Mouse (Mus musculus) thymus, postnatal 0 days (tissue): ENCODE data around the gene Cenpi. TPM values are rescaled to one million over a fixed set of nuclear protein-coding genes. Genes with fewer than 3 reads are reported as not detected.
"Not testable (repeated sequence)": the region's sequence is repeated elsewhere in the genome, so short reads cannot be mapped to it uniquely, and the experiment has no call there.

ENCODE experiments used
- DNase-seq: peaks from one replicate; pipeline ENCODE4 v3.0.0-alpha.2; 2015; ENCODE audit warnings: low spot score
- polyA plus RNA-seq: library from polyadenylated mRNA; unstranded; fragments of >200 nt; fragmentation: Nextera tagmentation; extraction: Ambion mirVana; gene quantifications from 2 replicates; pipeline ENCODE4 v1.2.1, GENCODE M21; 2015

The Cenpi gene
- 23.7 and 25.8 TPM in 2 replicates for polyA plus RNA-seq

GRCm38 (mm10) chrX:134307534-134308274 is at the start of gene Cenpi:
Cenpi (plus strand) TSS chrX:134308084.
- DNase-seq, result peak; percentile 91

DNA sequence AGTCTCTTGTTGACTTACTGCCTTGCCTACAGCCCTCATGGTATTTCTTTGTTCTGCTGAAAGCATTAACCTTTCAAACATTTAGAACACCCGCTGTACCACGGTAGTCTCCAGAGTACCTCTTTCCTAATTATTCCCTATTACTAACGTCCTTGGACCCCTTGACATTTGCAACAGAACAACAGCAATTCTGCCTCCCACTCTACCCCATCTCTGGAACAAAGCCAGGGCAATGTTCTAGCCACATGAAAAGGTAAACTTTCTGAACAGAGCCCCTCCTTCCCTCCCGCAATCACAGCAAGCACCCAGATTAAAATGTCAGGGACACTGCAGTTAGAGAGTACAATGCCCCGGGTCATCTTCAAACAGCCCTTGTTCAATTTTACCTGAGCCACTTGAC is 46.7 kb upstream of the Cenpi start:
- no peak for DNase-seq

DNA sequence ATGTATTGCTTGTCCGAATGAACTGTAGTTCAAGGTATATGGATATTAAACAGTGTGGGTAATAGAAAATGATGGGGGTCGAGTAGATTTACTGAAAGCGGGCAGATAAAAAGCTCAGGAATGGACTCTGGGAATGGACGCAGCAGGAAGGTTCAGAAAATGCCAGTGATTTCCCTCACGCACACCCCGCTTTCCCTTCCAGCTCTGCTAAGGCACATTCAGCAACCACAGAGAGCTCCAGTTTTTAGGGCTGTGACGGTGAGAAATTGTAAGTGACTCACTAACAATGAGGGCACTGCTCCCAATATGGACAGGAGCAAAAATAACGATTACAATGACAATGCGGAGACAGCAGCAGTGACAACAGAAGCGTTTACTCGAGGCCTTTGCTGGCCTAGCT is 45.8 kb upstream of the Cenpi start:
- no peak for DNase-seq

- DNase-seq, result no peak
Measured at GRCm38 (mm10) chrX:134275715-134276114, 32.2 kb upstream of the Cenpi start.

DNA sequence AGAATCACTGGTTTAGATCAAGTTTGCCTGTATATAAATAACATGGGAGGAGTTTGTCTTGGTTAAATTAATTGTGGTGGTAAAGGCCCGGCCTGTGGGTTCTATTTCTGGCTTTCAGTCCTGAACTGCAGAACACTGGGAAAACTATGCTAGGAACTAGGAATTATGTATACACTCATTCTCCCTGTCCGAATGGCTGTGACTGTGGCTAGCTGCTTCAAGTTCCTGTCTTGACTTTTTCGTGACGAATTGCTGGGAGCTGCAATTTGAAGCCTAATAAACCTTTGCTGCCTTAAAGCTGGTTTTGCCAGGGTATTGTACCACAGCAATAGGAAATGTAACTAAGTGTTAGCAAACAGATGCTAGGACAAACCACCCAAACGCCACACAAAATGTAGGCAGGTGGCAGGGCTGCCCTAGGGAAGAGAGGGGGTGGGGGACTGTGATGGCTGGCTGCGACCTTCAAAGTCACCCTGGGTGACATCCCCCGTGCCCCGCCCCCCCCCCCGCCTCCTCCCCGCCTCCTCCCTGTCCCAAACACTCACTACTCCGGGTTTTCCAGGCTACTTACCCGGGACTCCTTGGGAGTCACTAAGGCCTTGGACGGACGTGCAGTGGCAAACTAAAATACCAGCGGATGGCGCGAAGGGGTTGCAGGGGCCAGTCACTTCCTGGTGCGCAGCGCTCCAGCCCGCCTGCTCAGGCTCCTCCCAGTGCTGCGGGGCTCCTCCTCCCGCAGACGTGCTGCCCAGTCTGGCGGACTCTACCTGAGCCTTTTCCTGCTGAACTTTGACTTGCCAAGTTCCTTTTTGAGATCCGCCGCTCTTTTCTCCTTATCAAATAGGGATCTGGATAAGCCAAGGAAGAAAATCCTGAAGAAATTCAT is 31.4 kb upstream of the Cenpi start, which contains the start of gene Trmt2b:
TSS of gene Trmt2b (minus strand) at position 710 of the 886 bp plus-strand sequence.
- peak; percentile 65 for DNase-seq

- no peak for DNase-seq
Measured at GRCm38 (mm10) chrX:134280531-134280930, 27.4 kb upstream of the Cenpi start.

DNA sequence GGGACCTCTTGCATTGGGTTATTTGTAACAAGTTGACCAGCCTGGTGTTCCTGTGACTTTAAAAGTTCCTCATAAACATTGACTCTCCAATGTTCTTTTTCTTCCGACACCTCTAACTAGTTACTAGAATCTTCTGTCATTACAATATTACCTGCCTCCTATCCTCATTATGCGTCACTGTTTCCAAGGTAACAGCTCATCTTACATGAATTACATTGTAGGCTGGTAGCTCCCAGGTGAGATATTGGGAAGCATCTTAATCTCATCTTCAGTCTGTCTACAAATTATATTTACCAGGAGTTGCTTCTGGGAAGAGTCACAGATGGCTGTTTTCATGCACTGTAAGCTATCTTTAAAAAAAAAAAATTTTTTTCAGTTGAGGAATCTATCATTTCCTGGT is 22.8 kb upstream of the Cenpi start:
- DNase-seq, result no peak

- DNase-seq, result no peak
Measured at GRCm38 (mm10) chrX:134285791-134286190, 22.1 kb upstream of the Cenpi start.

- no peak for DNase-seq
Measured at GRCm38 (mm10) chrX:134287305-134287704, 20.6 kb upstream of the Cenpi start.

DNA sequence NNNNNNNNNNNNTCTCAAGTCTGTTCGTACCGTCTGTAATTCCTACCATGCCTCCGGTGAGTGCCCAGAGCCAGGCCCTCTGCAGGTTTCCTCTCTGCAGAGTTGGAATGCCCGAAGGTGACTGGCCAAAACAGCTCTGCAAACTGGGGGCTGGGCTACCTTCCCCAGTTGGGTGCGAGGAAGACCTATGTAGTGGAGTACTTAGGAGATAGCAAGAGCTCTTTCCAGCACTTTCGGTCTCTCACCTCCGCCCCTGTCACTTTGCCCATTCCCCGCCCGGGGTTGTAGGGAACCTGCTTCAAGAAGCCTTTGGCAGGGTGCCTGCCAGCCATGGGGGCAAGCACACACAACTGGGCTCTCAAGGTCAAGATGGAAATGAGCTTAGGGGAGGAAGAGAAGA is 11.6 kb upstream of the Cenpi start:
- DNase-seq, result no peak

- DNase-seq, result no peak
Measured at GRCm38 (mm10) chrX:134296737-134297136, 11.1 kb upstream of the Cenpi start.

DNA sequence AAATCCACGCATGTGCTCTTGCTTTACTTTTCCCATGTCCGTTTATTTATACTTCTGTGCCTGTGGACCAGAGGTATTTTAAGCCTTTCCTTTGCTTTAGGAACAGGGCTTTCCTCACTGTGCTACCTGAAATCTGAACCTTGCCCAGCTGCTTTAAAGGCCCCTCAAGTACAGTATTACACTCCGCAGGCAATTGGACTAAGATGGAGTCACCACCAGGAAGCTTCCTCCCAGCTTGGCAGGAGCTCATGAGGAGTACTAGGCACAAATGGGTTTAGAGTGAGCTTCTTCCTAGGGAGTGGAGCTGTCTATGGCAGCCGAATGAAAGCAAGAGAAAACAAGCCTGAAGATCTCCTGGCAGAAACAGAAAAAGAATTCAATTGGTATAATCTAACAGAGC is 10.7 kb upstream of the Cenpi start:
- no peak for DNase-seq

GRCm38 (mm10) chrX:134300219-134300618 is 7.7 kb upstream of the Cenpi start:
- no peak for DNase-seq

GRCm38 (mm10) chrX:134303287-134303686 is 4.6 kb upstream of the Cenpi start:
- DNase-seq, result no peak

DNA sequence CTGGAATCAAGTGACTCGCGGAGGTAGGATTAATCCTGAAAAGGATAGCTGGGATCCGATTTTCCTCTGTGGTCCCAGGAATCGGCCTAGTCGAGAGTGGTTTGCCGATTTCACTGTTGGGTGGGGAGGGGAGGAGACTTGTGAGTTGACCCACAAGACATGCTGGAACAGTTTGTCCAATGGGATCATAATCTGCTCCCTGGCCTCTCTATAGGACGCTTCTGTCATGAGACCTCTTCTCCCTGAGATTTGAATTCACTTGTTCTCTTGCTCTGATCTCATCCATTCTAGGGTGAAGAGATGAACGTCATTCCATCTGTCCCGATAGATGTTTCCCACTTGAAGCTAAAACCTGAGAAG is 371 bp downstream of the Cenpi start:
- DNase-seq, result no peak

DNA sequence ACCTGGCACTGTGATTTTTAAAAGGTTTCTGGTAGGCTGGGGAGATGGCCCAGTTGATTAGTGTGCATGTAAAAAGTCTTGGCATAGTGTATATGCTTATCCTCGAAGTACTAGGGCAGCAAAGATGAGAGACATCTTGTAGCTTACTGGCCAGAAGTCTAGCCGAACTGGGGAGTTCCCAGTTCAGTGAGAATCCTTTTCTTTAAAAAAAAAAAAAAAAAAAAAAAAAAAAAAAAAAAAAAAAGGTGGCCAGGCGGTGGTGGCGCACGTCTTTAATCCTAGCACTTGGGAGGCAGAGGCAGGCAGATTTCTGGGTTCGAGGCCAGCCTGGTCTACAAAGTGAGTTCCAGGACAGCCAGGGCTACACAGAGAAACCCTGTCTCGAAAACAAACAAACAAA is 3.3 kb downstream of the Cenpi start:
- DNase-seq, result not testable (repeated sequence)

GRCm38 (mm10) chrX:134319153-134319932 is 11.5 kb downstream of the Cenpi start:
- peak; percentile 45 for DNase-seq

- DNase-seq, result peak; percentile 15
Measured at GRCm38 (mm10) chrX:134333280-134333679, 25.4 kb downstream of the Cenpi start.

DNA sequence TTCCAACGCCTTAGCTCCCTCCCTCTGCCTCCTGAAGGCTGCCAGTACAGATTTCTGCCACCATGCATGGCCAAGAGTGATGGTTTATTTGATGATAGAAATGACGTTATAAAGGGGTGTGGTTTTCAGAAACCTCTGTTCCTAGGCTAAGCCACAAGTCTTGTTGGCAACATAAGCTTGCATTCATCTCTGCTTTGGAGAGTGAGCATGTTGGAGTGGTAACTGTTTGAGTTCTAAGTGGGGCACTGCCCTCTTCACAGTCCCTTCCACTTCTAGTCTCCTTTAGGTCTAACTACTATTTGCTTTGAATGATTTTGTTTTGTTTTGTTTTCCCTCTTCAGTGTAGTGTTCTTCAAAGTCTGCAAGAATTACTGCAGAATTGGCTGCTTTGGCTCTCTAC is 34.9 kb downstream of the Cenpi start:
- no peak for DNase-seq

- DNase-seq, result no peak
Measured at GRCm38 (mm10) chrX:134350205-134350604, 42.3 kb downstream of the Cenpi start.

GRCm38 (mm10) chrX:134353848-134354247 is 46.0 kb downstream of the Cenpi start:
- DNase-seq, result no peak

DNA sequence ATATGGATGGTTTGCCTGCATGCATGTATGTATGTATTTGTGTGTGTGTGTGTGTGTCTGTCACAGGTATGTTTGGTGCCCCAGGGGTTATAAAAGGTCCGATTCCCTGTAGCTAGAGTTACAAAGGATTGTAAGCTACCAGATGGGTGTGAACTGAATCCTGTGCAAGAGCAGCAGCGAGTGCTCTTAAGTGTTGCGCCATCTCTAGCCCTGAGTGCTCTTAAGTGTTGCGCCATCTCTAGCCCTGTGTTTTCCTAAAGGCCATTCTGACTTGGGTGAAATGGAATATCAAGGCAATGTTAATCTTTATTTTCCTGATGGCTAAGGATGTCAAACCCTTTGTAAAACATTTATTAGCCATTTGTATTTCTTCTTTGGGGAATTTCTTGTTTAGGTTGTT is 51.5 kb downstream of the Cenpi start:
- DNase-seq, result no peak
